Mouse (Mus musculus): ENCODE results near the gene C2cd3. TPM values are rescaled to one million over a fixed set of nuclear protein-coding genes. Genes with fewer than 3 reads are reported as not detected.

Gene C2cd3
- polyA plus RNA-seq, 1 experiment from 2014 or later = 20.5 TPM

- no peaks in the 10 kb centered on the region for H3K9me3 ChIP-seq (ENCODE audit: control insufficient read depth, low read length)
- H3K27ac ChIP-seq = no peak overlapping the region
- H3K4me3 ChIP-seq (replicated peaks; ENCODE audit: low read length) = no peak overlapping the region
- no peak overlapping the region for H3K9ac ChIP-seq
- H3K4me1 ChIP-seq (replicated peaks; ENCODE audit: control insufficient read depth, insufficient read depth, low read length) = no peaks in the 10 kb centered on the region
- WGBS = 78% methylated on average over 5 of the region's 5 CpGs
- ATAC-seq (ENCODE audit: low FRiP score) (no peak), DNase-seq (ENCODE audit: low spot score) (no peak)
- H3K27me3 ChIP-seq (ENCODE audit: control insufficient read depth, insufficient read depth, low read length) = no peaks in the 10 kb centered on the region
- H3K4me2 ChIP-seq (replicated peaks) = no peak overlapping the region
- H3K36me3 ChIP-seq (replicated peaks; ENCODE audit: control insufficient read depth, insufficient read depth) = peaks cover 90% of the 10 kb centered on the region
Observed at GRCm38 (mm10) chr7:100431103-100431502, 59.1 kb downstream of the C2cd3 start.

- Histone ChIP-seq H3K36me3 (replicated peaks; ENCODE audit: control insufficient read depth, insufficient read depth) (peaks cover 91% of the 10 kb centered on the region), H3K4me2 (replicated peaks) (no peak overlapping the region), H3K9me3 (ENCODE audit: control insufficient read depth, low read length) (no peaks in the 10 kb centered on the region), H3K4me3 (replicated peaks; ENCODE audit: low read length) (no peak overlapping the region), H3K27ac (no peak overlapping the region), H3K4me1 (replicated peaks; ENCODE audit: control insufficient read depth, insufficient read depth, low read length) (no peaks in the 10 kb centered on the region), H3K27me3 (ENCODE audit: control insufficient read depth, insufficient read depth, low read length) (no peaks in the 10 kb centered on the region), H3K9ac (no peak overlapping the region)
- 98% methylated on average over 6 of the region's 6 CpGs for WGBS
- ATAC-seq (ENCODE audit: low FRiP score) = no peak
- no peak for DNase-seq (ENCODE audit: low spot score)
Observed at GRCm38 (mm10) chr7:100433295-100433694, 61.3 kb downstream of the C2cd3 start.

- WGBS = 93% methylated on average over 4 of the region's 4 CpGs
- H3K27ac ChIP-seq = no peak overlapping the region
- H3K36me3 ChIP-seq (replicated peaks; ENCODE audit: control insufficient read depth, insufficient read depth) = peaks cover 92% of the 10 kb centered on the region
Observed at GRCm38 (mm10) chr7:100443728-100444127, 71.7 kb downstream of the C2cd3 start.

GRCm38 (mm10) chr7:100446271-100446670 is 74.2 kb downstream of the C2cd3 start:
- Histone ChIP-seq H3K27ac (no peak overlapping the region), H3K27me3 (ENCODE audit: control insufficient read depth, insufficient read depth, low read length) (no peaks in the 10 kb centered on the region), H3K9me3 (ENCODE audit: control insufficient read depth, low read length) (no peaks in the 10 kb centered on the region), H3K9ac (no peak overlapping the region), H3K36me3 (replicated peaks; ENCODE audit: control insufficient read depth, insufficient read depth) (peaks cover 92% of the 10 kb centered on the region), H3K4me1 (replicated peaks; ENCODE audit: control insufficient read depth, insufficient read depth, low read length) (no peaks in the 10 kb centered on the region), H3K4me3 (replicated peaks; ENCODE audit: low read length) (no peak overlapping the region), H3K4me2 (replicated peaks) (no peak overlapping the region)
- no peak for ATAC-seq (ENCODE audit: low FRiP score)
- 98% methylated on average over 5 of the region's 5 CpGs for WGBS
- DNase-seq (ENCODE audit: low spot score) = no peak

More at GRCm38 (mm10) chr7:100443728-100444127, 71.7 kb downstream of the C2cd3 start:
- Histone ChIP-seq H3K4me2 (replicated peaks) (no peak overlapping the region), H3K27me3 (ENCODE audit: control insufficient read depth, insufficient read depth, low read length) (no peaks in the 10 kb centered on the region), H3K9ac (no peak overlapping the region), H3K9me3 (ENCODE audit: control insufficient read depth, low read length) (no peaks in the 10 kb centered on the region), H3K4me3 (replicated peaks; ENCODE audit: low read length) (no peak overlapping the region), H3K4me1 (replicated peaks; ENCODE audit: control insufficient read depth, insufficient read depth, low read length) (no peaks in the 10 kb centered on the region)
- no peak for DNase-seq (ENCODE audit: low spot score)
- no peak for ATAC-seq (ENCODE audit: low FRiP score)

- 97% methylated on average over 12 of the region's 12 CpGs for WGBS
- ATAC-seq (ENCODE audit: low FRiP score) (no peak), DNase-seq (ENCODE audit: low spot score) (no peak)
- H3K27me3 ChIP-seq (ENCODE audit: control insufficient read depth, insufficient read depth, low read length) = no peaks in the 10 kb centered on the region
- no peaks in the 10 kb centered on the region for H3K4me1 ChIP-seq (replicated peaks; ENCODE audit: control insufficient read depth, insufficient read depth, low read length)
- no peak overlapping the region for H3K27ac ChIP-seq
- no peak overlapping the region for H3K4me3 ChIP-seq (replicated peaks; ENCODE audit: low read length)
- peaks cover 92% of the 10 kb centered on the region for H3K36me3 ChIP-seq (replicated peaks; ENCODE audit: control insufficient read depth, insufficient read depth)
- no peak overlapping the region for H3K9ac ChIP-seq
- no peaks in the 10 kb centered on the region for H3K9me3 ChIP-seq (ENCODE audit: control insufficient read depth, low read length)
- H3K4me2 ChIP-seq (replicated peaks) = no peak overlapping the region
Observed at GRCm38 (mm10) chr7:100448530-100448929, 76.5 kb downstream of the C2cd3 start.

- Histone ChIP-seq H3K4me2 (replicated peaks) (no peak overlapping the region), H3K4me1 (replicated peaks; ENCODE audit: control insufficient read depth, insufficient read depth, low read length) (no peaks in the 10 kb centered on the region), H3K27me3 (ENCODE audit: control insufficient read depth, insufficient read depth, low read length) (no peaks in the 10 kb centered on the region), H3K9me3 (ENCODE audit: control insufficient read depth, low read length) (no peaks in the 10 kb centered on the region), H3K36me3 (replicated peaks; ENCODE audit: control insufficient read depth, insufficient read depth) (peaks cover 93% of the 10 kb centered on the region), H3K27ac (no peak overlapping the region), H3K9ac (no peak overlapping the region), H3K4me3 (replicated peaks; ENCODE audit: low read length) (no peak overlapping the region)
- 96% methylated on average over 3 of the region's 3 CpGs for WGBS
- ATAC-seq (ENCODE audit: low FRiP score) = no peak
- no peak for DNase-seq (ENCODE audit: low spot score)
Observed at GRCm38 (mm10) chr7:100448985-100449384, 77.0 kb downstream of the C2cd3 start.

- ATAC-seq (ENCODE audit: low FRiP score) = no peak
- H3K9me3 ChIP-seq (ENCODE audit: control insufficient read depth, low read length) = no peaks in the 10 kb centered on the region
- H3K27me3 ChIP-seq (ENCODE audit: control insufficient read depth, insufficient read depth, low read length) = no peaks in the 10 kb centered on the region
- no peak for DNase-seq (ENCODE audit: low spot score)
- peaks cover 81% of the 10 kb centered on the region for H3K36me3 ChIP-seq (replicated peaks; ENCODE audit: control insufficient read depth, insufficient read depth)
- no peaks in the 10 kb centered on the region for H3K4me1 ChIP-seq (replicated peaks; ENCODE audit: control insufficient read depth, insufficient read depth, low read length)
- H3K27ac ChIP-seq = no peak overlapping the region
- no peak overlapping the region for H3K9ac ChIP-seq
- 67% methylated on average over 1 of the region's 1 CpGs for whole genome bisulfite sequencing
- H3K4me3 ChIP-seq (replicated peaks; ENCODE audit: low read length) = no peak overlapping the region
- H3K4me2 ChIP-seq (replicated peaks) = no peak overlapping the region
Observed at GRCm38 (mm10) chr7:100458153-100458552, 86.1 kb downstream of the C2cd3 start.

GRCm38 (mm10) chr7:100459862-100460261 is 87.8 kb downstream of the C2cd3 start:
- H3K4me2 ChIP-seq (replicated peaks) = no peak overlapping the region
- H3K4me3 ChIP-seq (replicated peaks; ENCODE audit: low read length) = no peak overlapping the region
- 90% methylated on average over 3 of the region's 3 CpGs for WGBS
- H3K27me3 ChIP-seq (ENCODE audit: control insufficient read depth, insufficient read depth, low read length) = no peaks in the 10 kb centered on the region
- ATAC-seq (ENCODE audit: low FRiP score) (no peak), DNase-seq (ENCODE audit: low spot score) (no peak)
- no peak overlapping the region for H3K27ac ChIP-seq
- H3K9ac ChIP-seq = no peak overlapping the region
- H3K9me3 ChIP-seq (ENCODE audit: control insufficient read depth, low read length) = no peaks in the 10 kb centered on the region
- peaks cover 73% of the 10 kb centered on the region for H3K36me3 ChIP-seq (replicated peaks; ENCODE audit: control insufficient read depth, insufficient read depth)
- H3K4me1 ChIP-seq (replicated peaks; ENCODE audit: control insufficient read depth, insufficient read depth, low read length) = no peaks in the 10 kb centered on the region

GRCm38 (mm10) chr7:100461621-100462151 is 89.7 kb downstream of the C2cd3 start:
- no peak for DNase-seq (ENCODE audit: low spot score)

GRCm38 (mm10) chr7:100463194-100463593 is 91.2 kb downstream of the C2cd3 start:
- DNase-seq (ENCODE audit: low spot score) (no peak), ATAC-seq (ENCODE audit: low FRiP score) (no peak)
- H3K9ac ChIP-seq = no peak overlapping the region
- H3K9me3 ChIP-seq (ENCODE audit: control insufficient read depth, low read length) = no peaks in the 10 kb centered on the region
- no peaks in the 10 kb centered on the region for H3K4me1 ChIP-seq (replicated peaks; ENCODE audit: control insufficient read depth, insufficient read depth, low read length)
- peaks cover 58% of the 10 kb centered on the region for H3K36me3 ChIP-seq (replicated peaks; ENCODE audit: control insufficient read depth, insufficient read depth)
- no peak overlapping the region for H3K4me2 ChIP-seq (replicated peaks)
- H3K4me3 ChIP-seq (replicated peaks; ENCODE audit: low read length) = no peak overlapping the region
- no peak overlapping the region for H3K27ac ChIP-seq
- 90% methylated on average over 9 of the region's 9 CpGs for WGBS
- H3K27me3 ChIP-seq (ENCODE audit: control insufficient read depth, insufficient read depth, low read length) = no peaks in the 10 kb centered on the region

More at GRCm38 (mm10) chr7:100461621-100462151, 89.7 kb downstream of the C2cd3 start:
- Histone ChIP-seq H3K4me3 (replicated peaks; ENCODE audit: low read length) (no peak overlapping the region), H3K36me3 (replicated peaks; ENCODE audit: control insufficient read depth, insufficient read depth) (peaks cover 61% of the 10 kb centered on the region), H3K9ac (no peak overlapping the region), H3K4me2 (replicated peaks) (no peak overlapping the region), H3K9me3 (ENCODE audit: control insufficient read depth, low read length) (no peaks in the 10 kb centered on the region), H3K4me1 (replicated peaks; ENCODE audit: control insufficient read depth, insufficient read depth, low read length) (no peaks in the 10 kb centered on the region), H3K27ac (no peak overlapping the region), H3K27me3 (ENCODE audit: control insufficient read depth, insufficient read depth, low read length) (no peaks in the 10 kb centered on the region)
- ATAC-seq (ENCODE audit: low FRiP score) = no peak
- 81% methylated on average over 6 of the region's 6 CpGs for WGBS

Measured in hindbrain, embryonic 14.5 days (tissue).